Mouse (Mus musculus): ENCODE results near the gene Rere.
A peak's percentile ranks its signal among the peaks of the same experiment; 100 is the strongest.

Rere gene

DNA sequence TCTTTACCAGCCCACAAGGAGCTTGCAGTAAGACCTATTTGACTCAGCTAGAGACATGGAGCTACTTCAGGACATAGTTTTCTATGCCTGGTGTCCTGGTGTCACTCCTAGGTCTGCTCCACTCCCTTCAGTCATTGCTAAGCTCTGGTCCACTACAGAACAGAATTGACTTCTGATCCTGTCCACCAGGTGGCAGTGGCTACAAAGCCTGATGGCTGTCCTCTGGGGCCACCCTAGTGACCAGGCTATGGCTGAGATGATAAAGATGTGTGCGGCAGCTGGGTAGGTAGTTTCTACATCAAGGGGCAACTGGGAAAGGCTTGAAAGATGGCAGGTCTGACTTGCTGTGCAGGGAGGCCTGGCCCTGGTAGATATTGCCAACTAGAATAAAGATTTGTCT is 344.0 kb downstream of the Rere start:
- peak; percentile 59 to 60 for DNase-seq

GRCm38 (mm10) chr4:150625951-150626732 is 344.7 kb downstream of the Rere start:
- peak; percentile 88 to 89 for DNase-seq

DNA sequence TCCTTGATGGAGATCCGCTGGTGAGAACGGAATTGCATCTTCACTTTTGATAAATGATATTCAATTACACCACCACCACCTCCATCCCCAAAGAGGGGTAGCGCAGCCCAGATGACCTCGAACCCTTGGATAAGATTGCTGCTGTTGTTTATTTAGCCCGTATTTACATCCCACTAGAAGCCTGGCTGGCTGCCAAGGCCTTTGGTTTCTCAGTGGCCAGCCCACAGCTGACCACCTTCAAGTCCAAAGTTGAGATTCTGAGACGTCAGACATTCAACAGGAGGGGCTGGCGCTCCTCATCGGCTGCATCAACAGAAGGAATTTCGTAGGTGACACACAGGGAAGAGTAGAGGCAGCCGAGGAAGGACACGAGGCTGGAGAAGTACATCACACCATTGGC is 347.8 kb downstream of the Rere start:
- no peak for DNase-seq

- DNase-seq = no peak
These were observed 354.1 kb downstream of the Rere start for GRCm38 (mm10) chr4:150635568-150635967.

GRCm38 (mm10) chr4:150636635-150637034 is 355.2 kb downstream of the Rere start:
- DNase-seq = no peak

DNA sequence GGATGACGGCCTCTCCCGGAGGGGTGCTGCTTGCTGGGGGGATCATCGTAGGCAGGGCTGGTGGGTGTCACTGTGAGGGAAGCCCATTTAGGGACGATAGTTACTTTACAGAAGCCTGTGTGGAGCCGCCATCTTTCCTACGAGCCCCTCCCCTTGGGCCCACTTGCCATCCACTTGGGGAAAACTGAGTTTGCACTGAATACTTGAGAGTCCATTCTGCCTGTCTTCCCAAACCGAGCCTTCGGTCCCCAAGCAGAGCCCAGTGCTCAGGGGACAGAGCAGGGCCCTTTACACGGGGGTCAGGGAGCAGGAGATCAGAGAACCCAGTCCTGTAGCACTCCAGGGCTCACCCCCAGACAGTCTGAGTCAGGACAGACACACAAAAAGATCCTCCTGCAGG is 362.9 kb downstream of the Rere start:
- no peak for DNase-seq

- DNase-seq = no peak
These were observed 367.9 kb downstream of the Rere start for GRCm38 (mm10) chr4:150649327-150649726.

GRCm38 (mm10) chr4:150651390-150652277 is 370.2 kb downstream of the Rere start, which contains the start of gene Slc45a1:
Slc45a1 (minus strand) TSS chr4:150652174.
- DNase-seq = peak in 1 of 2 experiments; percentile 6

GRCm38 (mm10) chr4:150653072-150653599 is 371.7 kb downstream of the Rere start:
- no peak for DNase-seq

GRCm38 (mm10) chr4:150655989-150656388 is 374.5 kb downstream of the Rere start:
- peak; percentile 88 to 89 for DNase-seq

GRCm38 (mm10) chr4:150656504-150656903 is 375.1 kb downstream of the Rere start:
- DNase-seq = peak; percentile 24 to 28

DNA sequence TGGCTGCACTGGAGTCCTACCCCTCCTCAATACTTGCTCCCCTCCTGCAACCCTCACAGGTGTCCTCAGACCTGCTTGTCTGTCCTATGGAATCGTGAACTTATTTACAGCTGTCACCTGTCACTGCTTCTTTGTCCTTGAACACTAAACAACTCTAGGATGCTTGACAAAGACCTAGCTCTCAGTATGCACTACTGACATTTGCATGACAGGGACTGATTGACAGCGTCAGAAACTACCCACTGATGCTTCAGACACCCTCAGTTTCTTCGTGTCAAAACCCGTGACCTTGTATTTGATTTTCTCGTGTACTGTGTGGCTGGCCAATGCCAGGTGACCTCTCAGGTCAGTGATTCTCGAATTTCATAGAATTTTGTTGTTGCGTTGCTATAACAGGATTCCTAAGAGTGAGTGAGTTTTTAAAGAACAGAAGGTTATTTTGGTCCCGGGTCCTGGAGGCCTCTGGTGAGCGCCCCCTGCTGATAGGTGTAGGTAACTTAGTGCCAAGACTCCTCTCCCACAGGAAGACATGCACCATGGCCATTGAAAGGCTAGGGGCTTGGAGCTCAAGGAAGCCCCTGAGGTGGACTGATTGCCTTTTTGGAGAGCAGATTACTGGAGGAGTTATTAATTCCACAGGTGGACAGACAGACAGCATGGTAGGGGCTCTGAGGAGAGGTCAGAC is 378.6 kb downstream of the Rere start:
- DNase-seq = peak; percentile 56 to 60

GRCm38 (mm10) chr4:150661886-150662285 is 380.4 kb downstream of the Rere start:
- no peak for DNase-seq

DNA sequence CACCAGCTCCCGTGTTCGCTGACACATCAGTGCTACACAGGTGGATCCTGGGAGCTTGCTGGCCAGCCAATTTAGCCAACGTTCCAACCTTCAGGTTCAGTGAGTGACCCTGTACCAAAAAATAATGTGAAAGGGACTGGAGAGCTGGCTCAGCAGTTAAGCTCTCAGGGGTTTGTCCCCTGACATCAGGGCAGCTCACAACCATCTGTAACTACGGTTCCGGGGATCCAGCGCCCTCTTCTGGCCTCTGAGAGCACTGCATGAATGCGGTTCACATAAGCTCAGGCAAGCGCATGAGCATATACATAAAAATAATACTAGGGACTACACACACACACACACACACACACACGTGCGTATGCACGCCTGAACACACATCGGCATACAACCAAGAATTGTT is 381.7 kb downstream of the Rere start:
- peak; percentile 53 to 54 for DNase-seq

DNA sequence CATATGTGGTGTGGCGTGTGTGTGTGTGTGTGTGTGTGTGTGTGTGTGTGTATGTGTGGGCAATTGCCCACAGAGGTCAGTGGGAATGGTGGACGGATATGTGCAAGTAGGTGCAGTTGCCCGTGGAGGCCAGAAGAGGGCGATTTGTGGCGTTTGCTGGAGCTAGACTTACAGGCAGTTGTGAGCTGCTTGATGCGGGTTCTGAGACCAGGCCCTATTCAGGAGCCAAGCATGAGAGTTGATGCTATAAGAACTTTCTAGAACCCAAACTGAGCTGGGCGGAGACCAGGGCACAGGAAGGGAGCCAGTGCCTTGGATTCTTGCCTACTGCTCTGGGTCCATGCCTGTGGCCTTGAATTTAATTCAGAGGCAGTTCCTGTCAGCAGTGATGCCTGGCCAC is 383.3 kb downstream of the Rere start:
- DNase-seq = no peak

- DNase-seq = no peak
These were observed 384.4 kb downstream of the Rere start for GRCm38 (mm10) chr4:150665806-150666205.

All from B cell, adult 2 months (primary cell).